Mouse (Mus musculus) kidney, adult 18-20 months (tissue): ENCODE measurements at regions not wholly inside any gene's neighbourhood (a gene's known extent, or its start where the extent isn't known, plus 50 kb on each side); places are given as distances from the start of the nearest gene placed in this dataset.

Experiments used
- DNase-seq: peaks from one replicate; pipeline ENCODE4 v3.0.0; 2021

DNA sequence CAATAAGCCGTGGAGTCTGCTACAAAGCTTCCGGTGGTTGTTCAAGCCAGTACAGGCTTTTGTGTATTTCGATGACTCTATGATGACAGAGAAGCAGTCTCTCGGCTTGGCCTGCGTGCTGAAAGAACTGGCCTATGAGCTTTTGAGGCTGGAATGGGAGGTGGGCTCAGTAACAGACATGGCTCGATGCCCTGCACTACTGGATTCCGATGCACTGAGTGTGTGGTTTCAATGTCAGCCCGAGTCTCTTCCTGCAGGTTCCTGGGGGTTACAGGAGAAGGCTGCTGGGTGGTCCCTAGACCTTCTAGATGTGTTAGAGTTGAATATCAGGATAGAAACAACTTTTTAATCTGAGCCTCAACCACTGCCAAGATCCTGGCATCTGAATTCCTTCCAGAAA, 53.2 kb downstream of the Gm815 start:
- DNase-seq, result no peak

GRCm38 (mm10) chr19:26944006-26944405, 58.3 kb downstream of the Gm815 start:
- no peak for DNase-seq

DNA sequence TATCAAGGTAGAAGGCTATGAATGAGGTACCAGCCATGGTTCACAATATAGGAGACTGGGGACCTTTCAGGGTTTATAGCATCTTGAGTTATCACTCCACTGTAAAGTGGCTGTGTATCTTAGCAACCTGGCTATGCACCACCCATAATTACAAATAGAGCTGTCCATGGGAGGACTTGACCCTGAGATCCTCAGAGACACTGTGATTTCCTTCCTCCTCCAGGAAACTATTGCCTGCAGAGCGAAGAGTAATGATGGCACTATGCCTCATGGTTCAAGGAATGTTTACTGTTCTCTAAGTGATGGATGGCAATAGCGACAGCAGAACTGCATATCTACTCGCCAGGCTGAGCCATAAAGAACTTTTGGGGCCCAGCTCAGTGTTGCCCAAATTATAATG, 60.9 kb downstream of the Gm815 start:
- DNase-seq, result no peak

DNA sequence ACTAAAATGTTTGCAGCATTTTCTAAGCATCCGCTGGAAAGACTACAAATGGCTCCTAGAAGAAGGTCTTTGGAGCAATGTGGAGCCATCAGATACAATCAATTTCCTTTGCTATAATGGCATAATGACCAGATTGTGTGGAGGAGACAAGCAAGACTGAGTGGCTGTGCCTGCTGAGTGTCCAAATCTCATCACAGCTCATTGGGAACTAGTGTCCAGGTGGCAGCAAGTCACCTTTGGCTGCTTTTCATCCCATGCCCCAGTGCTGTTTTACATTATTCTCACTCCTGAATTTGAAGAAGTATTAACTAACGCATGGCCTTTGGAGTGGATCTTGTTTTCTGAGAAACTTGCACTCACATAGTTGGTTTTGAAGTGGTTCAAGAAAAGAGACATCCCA, 62.8 kb downstream of the Gm815 start:
- no peak for DNase-seq

GRCm38 (mm10) chr19:26949153-26949552, 63.5 kb downstream of the Gm815 start:
- DNase-seq, result no peak

GRCm38 (mm10) chr19:26953348-26953747, 67.7 kb downstream of the Gm815 start:
- no peak for DNase-seq

DNA sequence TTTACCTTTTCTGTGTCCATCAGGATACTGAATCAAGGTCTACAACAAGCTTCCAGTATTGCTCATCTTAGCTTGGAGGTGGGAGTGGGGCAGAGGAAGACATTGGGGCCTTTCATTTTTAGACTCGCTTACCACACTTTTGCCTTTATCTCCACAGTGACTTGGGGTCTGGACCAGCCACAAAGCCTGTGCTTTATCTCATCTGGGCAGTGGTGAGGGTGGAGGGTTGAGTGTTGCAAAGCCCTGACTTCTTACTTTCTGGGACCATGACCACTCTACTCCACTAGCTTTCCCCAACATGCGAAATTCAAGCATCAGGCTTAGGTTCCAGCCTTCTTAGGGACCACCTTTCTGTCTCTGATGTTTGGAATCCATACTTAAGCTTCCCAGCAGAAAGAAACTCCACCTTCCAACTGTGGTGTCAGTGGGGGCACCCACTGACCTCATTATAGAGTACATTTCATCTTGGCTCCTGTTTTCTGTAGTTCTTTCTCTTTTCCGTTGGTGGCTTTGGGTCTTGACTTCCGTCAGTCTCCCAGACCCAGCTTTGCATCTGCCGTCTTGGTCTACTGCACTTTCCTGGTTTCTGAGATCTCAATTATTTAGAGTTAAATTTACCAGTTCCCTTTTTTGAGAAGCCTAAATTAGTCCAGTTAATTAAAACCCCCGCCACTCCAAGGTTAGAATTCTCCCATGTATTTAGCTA, 80.5 kb downstream of the Gm815 start:
- DNase-seq, result no peak

DNA sequence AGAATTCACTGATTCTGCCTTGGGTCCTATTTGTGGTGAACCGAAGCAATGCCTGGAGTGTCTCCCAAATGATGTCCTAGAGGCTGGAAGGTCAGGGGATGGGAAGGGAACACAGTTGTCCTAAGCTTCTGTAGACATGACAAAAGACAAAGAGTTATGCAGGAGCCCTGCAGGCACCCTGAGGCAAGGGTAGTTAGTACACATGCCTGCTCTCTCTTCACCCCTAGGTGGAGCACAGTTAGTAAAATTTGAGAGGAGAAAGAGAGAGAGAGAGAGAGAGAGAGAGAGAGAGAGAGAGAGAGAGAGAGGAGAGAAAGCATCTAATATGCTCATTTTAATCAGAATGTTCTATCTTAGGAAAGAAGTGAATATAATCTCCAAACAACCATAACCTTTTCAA, 87.4 kb downstream of the Gm815 start:
- DNase-seq, result no peak

DNA sequence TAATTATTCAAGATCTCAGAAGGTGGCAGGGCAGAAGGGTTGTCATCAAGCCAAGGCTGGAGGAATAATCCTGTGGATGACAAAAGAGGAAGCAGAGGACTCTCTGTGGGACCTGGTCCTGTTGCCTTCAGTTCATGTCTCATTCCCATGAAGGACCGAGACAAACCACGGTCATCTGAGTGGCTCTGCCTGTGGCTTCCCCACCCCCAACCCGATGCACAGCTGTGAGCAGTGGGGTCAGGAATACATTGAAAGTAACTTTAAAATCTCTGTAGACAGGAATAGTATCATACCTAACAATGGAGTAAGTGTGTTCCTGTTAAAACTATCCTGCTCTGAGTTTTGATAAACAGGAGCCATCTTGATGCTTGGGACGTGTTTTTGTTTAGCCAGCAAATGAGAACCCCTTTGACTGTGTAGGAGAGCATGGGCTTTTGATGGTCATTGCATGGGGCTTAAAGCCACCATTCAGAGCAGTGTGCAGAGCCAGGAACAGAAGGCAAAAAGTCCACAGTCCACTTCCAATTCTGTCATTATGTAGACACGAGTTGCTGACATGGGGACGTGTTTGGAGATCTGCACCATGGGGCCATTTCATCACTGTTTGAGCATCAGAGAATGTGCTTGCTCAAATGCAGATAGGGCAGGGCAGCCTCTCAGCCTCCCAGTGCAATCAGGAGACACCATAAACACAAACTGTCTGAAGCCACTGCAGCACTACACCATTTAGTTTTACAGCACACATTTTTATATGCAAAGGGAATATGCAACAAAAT, 88.3 kb downstream of the Gm815 start:
- DNase-seq, result no peak

DNA sequence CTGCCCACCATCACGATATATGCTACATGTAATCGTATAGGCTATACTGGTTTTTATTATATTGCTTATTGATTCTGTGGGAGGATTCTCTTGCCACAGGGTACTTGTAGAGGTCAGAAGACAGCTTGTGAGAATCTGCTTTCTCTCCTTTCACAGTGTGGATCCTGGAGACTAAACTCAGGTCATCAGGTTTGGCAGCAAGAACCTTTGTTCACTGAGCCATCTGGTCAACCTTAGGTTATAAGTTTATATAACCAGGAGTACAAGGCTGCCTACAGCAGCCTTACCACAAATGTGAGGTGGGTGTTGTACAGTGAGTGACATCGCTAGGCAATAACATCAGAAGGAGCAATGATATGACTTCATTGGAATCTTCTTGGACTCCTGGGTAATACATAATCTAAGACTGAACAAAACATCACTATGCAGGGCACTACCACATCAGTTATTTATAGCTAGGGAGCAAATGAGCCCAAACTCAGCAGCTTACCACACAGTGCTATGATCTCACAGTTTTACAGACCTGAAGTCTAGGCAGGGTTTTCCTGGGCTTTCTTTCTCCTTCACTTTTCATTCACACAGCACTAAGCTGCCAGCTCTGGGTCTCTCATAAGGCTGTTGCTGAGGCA, 89.0 kb downstream of the Gm815 start:
- no peak for DNase-seq

DNA sequence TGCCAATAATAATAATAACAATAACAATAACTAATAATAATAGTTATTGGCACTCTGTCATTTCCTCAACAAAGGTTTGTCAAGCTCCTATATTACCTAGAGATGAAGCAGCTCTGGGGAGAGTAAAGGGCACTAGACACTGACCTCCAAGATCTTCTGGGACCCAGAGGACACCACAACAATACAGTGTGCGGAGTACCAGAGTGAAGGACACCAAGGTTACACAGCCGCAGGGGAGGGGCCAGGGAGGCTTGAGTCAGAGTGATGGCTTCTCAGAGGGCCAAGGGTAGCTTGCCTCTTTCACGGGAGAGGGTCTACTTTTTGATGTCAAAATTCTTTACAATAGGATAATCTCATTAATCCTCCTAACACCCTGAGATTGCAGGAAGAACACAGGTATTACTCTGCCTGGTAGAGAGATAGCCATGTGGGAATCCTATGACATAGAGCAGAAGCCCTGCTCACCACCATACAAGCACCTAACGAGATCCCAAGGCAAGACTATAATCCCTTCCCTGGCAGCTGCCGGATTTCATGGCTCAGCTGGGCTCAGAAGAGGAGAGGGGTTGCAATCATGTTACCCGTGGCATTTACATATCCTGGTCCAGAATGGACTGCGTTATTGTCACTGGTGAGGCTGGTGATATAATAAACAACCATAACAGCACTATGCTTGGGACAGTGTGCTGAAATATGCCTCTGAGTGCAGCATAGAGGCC, 91.1 kb downstream of the Gm815 start:
- DNase-seq, result no peak

DNA sequence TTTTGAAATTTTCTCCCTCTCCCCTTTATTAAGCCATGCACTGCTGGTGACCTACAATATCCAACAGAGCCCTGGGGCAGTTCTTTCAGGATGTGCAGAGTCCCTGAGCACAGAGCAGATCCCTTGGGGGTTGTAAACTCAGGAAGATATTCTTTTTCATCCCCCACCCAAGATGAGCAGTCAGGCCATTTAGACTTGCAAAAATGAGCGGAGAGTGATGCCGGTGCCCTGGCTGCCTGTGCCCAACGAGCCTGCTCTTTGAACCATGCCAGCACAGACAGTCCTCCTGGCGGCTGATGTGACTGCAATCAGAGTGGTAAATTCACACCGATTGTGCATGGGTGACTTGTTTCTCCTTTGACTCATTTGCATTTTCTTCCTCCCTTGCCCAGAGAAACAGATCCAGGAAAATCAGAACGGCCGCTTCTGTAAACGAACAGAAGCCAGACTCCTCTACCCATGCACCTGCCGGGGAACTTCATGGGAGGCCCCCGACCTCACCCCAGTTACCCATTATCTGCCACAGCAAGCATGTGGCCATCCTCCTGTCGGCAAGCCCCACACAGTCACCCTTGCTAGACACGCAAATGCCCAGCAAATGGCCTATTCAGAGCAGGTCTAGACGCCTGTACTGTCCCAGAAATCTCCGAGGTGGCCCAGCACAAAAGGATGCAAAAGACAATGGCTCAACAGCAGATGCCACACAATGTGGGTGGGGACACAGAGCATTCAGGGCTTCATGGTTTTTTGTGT, 92.4 kb downstream of the Gm815 start:
- peak; percentile 13 for DNase-seq

DNA sequence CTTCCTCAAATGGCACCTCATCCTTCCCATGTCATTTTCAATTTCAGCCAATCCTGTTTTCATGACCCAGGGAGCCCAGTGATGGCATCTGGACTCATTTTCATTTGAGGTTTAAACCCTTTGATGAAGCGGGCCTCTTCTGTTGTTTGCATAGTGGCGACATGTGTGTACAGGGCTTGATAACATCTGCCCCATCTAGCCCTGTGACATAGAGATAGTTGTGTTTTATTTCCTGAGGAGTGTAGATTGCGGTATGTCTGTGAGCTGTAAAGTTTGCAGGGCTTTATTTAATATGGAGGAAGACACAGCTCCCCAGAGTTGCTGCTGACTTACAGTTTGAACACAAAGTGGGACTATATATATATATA, 92.9 kb downstream of the Gm815 start:
- DNase-seq, result no peak

GRCm38 (mm10) chr19:26979322-26979721, 93.6 kb downstream of the Gm815 start:
- no peak for DNase-seq

GRCm38 (mm10) chr19:26986672-26987071, 101.0 kb downstream of the Gm815 start:
- no peak for DNase-seq

- DNase-seq, result no peak
Observed at GRCm38 (mm10) chr19:26987197-26987596, 101.5 kb downstream of the Gm815 start.

GRCm38 (mm10) chr19:26987909-26988456, 102.3 kb downstream of the Gm815 start:
- DNase-seq, result no peak

DNA sequence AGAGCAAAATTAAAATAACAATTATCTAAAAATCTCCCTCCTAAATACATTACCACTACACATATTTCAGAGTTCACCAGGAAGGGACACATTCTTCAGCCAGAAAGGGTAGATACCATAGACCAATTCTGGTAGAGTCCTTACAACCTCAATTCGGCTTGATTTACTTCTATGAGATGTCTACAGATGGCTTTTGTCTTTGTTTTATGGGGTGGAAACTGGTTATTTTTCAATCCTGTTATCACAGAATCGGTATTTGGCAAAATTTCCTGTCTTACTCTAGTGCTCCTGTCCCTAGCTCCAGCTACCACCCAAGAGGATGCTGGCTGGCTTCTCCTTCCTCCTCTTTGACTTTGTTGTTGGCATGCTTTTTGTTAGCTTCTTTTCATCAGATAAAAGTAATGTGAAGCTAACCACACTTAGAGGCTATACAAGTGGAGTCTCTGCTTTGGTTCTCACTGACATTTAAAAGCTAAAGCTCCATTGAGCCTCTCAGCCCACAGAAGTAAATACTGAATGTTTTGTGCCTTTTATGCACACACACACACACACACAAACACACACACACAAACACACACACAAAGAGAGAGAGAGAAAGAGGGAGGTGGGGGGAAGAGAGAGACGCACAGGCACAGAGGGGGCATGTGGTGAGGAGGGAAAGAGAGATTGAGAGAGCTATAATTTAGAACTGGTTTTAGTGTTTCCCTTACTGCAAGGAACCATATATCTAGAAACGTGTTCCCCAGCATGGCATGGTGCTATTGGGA, 109.1 kb downstream of the Gm815 start:
- no peak for DNase-seq

- DNase-seq, result no peak
Observed at GRCm38 (mm10) chr19:26999596-26999995, 113.9 kb downstream of the Gm815 start.

DNA sequence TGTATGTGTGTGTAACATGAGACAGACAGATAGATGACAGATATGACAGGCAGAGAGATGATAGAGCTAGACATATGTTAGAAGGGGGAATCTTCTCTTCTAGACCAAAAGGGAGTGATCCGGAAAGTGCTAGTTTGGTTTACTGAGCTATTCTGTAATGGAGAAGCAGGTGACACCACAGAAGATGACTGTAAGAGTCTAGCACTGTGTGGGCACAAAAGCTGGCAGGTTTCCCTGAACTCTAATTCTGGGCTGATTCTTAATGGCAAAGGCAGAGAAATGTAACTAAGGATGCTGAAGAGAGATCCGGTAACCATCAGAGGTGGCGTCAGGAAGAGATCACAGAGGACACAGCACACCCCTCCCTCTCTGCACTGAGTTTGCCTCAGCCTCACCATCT, 136.2 kb downstream of the Gm815 start:
- no peak for DNase-seq

GRCm38 (mm10) chr19:27022917-27023316, 137.2 kb downstream of the Gm815 start:
- no peak for DNase-seq

- no peak for DNase-seq
Observed at GRCm38 (mm10) chr19:27028834-27029233, 143.2 kb downstream of the Gm815 start.
